Mouse (Mus musculus): Measurements from ENCODE around the gene Ugt1a9. TPM values are rescaled to one million over a fixed set of nuclear protein-coding genes. Genes with fewer than 3 reads are reported as not detected.
"Not testable (repeated sequence)": the region's sequence is repeated elsewhere in the genome, so short reads cannot be mapped to it uniquely, and the experiment has no call there.

Ugt1a9 gene
- total RNA-seq (2021) = not detected
- long read RNA-seq, experiment 1 = 0 reads
- long read RNA-seq, experiment 2 = 0 reads

GRCm38 (mm10) chr1:88070495-88070894 lies at the start of gene Ugt1a9:
TSS of gene Ugt1a9 (plus strand) at chr1:88070800.
- no peak for DNase-seq

GRCm38 (mm10) chr1:88025244-88025643 lies 45.4 kb upstream of the Ugt1a9 start:
- not testable (repeated sequence) for DNase-seq

- DNase-seq = not testable (repeated sequence)
These were observed 27.6 kb upstream of the Ugt1a9 start for GRCm38 (mm10) chr1:88043044-88043443.

- not testable (repeated sequence) for DNase-seq
These were observed 25.7 kb upstream of the Ugt1a9 start for GRCm38 (mm10) chr1:88044832-88045437.

- DNase-seq = not testable (repeated sequence)
These were observed 23.2 kb upstream of the Ugt1a9 start for GRCm38 (mm10) chr1:88047408-88047807.

GRCm38 (mm10) chr1:88055088-88055487 lies 15.5 kb upstream of the Ugt1a9 start, which contains the start of gene Ugt1a10:
TSS of gene Ugt1a10 (plus strand) at chr1:88055388.
- DNase-seq = no peak

- not testable (repeated sequence) for DNase-seq
These were observed 4.0 kb upstream of the Ugt1a9 start for GRCm38 (mm10) chr1:88066472-88067102.

GRCm38 (mm10) chr1:88070902-88071301 lies 302 bp downstream of the Ugt1a9 start:
- no peak for DNase-seq

GRCm38 (mm10) chr1:88074471-88074870 lies 3.9 kb downstream of the Ugt1a9 start:
- no peak for DNase-seq

GRCm38 (mm10) chr1:88077128-88077527 lies 6.5 kb downstream of the Ugt1a9 start:
- no peak for DNase-seq

GRCm38 (mm10) chr1:88081670-88082069 lies 11.1 kb downstream of the Ugt1a9 start:
- DNase-seq = no peak

- no peak for DNase-seq
These were observed 15.5 kb downstream of the Ugt1a9 start for GRCm38 (mm10) chr1:88086125-88086524.

GRCm38 (mm10) chr1:88087513-88087912 lies 16.9 kb downstream of the Ugt1a9 start, which contains the start of gene Ugt1a8:
TSS of gene Ugt1a8 (plus strand) at chr1:88087813.
- DNase-seq = no peak

- DNase-seq = no peak
These were observed 21.7 kb downstream of the Ugt1a9 start for GRCm38 (mm10) chr1:88092341-88092740.

- not testable (repeated sequence) for DNase-seq
These were observed 23.7 kb downstream of the Ugt1a9 start for GRCm38 (mm10) chr1:88094270-88094676.

GRCm38 (mm10) chr1:88094941-88095492 lies 24.4 kb downstream of the Ugt1a9 start, which contains the start of gene Ugt1a7c:
TSS of gene Ugt1a7c (plus strand) at chr1:88095062.
- DNase-seq = peak; percentile 41 to 66

- not testable (repeated sequence) for DNase-seq
These were observed 27.9 kb downstream of the Ugt1a9 start for GRCm38 (mm10) chr1:88098546-88098945.

- DNase-seq = not testable (repeated sequence)
These were observed 29.1 kb downstream of the Ugt1a9 start for GRCm38 (mm10) chr1:88099691-88100090.

GRCm38 (mm10) chr1:88103019-88103418 lies 32.4 kb downstream of the Ugt1a9 start, which contains the start of gene Ugt1a6b:
TSS of gene Ugt1a6b (plus strand) at chr1:88103252.
- peak in 1 of 2 experiments; percentile 27 for DNase-seq

- not testable (repeated sequence) for DNase-seq
These were observed 33.3 kb downstream of the Ugt1a9 start for GRCm38 (mm10) chr1:88103697-88104468.

GRCm38 (mm10) chr1:88104667-88105430 lies 34.2 kb downstream of the Ugt1a9 start:
- no peak for DNase-seq

All from heart, adult 18-20 months (tissue).